Mouse (Mus musculus): ENCODE results near the gene Uhmk1. TPM values are rescaled to one million over a fixed set of nuclear protein-coding genes. Genes with fewer than 3 reads are reported as not detected.
A peak's percentile ranks its signal among the peaks of the same experiment; 100 is the strongest.
"Not testable (repeated sequence)": the region's sequence is repeated elsewhere in the genome, so short reads cannot be mapped to it uniquely, and the experiment has no call there.

The Uhmk1 gene
- polyA plus RNA-seq (2015; fragmentation: Nextera tagmentation; extraction: Ambion mirVana), result 8.3 and 8.7 TPM in 2 replicates

GRCm38 (mm10) chr1:170214757-170215522, at the start of gene Uhmk1:
TSS of gene Uhmk1 (minus strand) at chr1:170215397.
- H3K36me3 ChIP-seq, result peaks cover 20% of the 10 kb centered on the region
- peak within 1 kb of the TSS; percentile 86 for H3K27ac ChIP-seq
- no peaks in the 10 kb centered on the region for H3K9me3 ChIP-seq (replicated peaks)
- peak within 1 kb of the TSS; percentile 85 for H3K4me3 ChIP-seq (replicated peaks)
- under 1% methylated on average over 49 of the region's 70 CpGs for WGBS
- H3K4me2 ChIP-seq, result peak within 1 kb of the TSS; percentile 66
- H3K9ac ChIP-seq, result peak within 1 kb of the TSS; percentile 86
- H3K27me3 ChIP-seq, result 0 out of 2 replicates have a peak, but pooled peaks cover 4% of the 10 kb centered on the region
- peaks cover 9% of the 10 kb centered on the region for H3K4me1 ChIP-seq
- ATAC-seq (replicated peaks; ENCODE audit: low FRiP score), result peak; percentile 99

GRCm38 (mm10) chr1:170255560-170255910, 40.3 kb upstream of the Uhmk1 start:
- Histone ChIP-seq H3K36me3 (no peaks in the 10 kb centered on the region), H3K4me3 (replicated peaks) (peak overlapping the region; percentile 67), H3K4me2 (peak overlapping the region; percentile 71), H3K27me3 (no peaks in the 10 kb centered on the region), H3K4me1 (peaks cover 2% of the 10 kb centered on the region; the same call in 1 of the 2 replicates), H3K9me3 (replicated peaks) (no peaks in the 10 kb centered on the region), H3K9ac (peak overlapping the region; percentile 69), H3K27ac (peak overlapping the region; percentile 60)
- WGBS, result 6% methylated on average over 32 of the region's 32 CpGs
- peak; percentile 95 for ATAC-seq (replicated peaks; ENCODE audit: low FRiP score)

GRCm38 (mm10) chr1:170254893-170255559, 39.8 kb upstream of the Uhmk1 start:
- ATAC-seq (replicated peaks; ENCODE audit: low FRiP score), result peak; percentile 25; the same call in 1 of the 2 replicates
- H3K9me3 ChIP-seq (replicated peaks), result no peaks in the 10 kb centered on the region
- peak overlapping the region; percentile 69 for H3K9ac ChIP-seq
- 34% methylated on average over 30 of the region's 30 CpGs for WGBS
- peak overlapping the region; percentile 67 for H3K4me3 ChIP-seq (replicated peaks)
- 0 out of 2 replicates have a peak, but pooled peaks cover 3% of the 10 kb centered on the region for H3K27me3 ChIP-seq
- H3K4me2 ChIP-seq, result peak overlapping the region; percentile 71
- H3K36me3 ChIP-seq, result no peaks in the 10 kb centered on the region
- H3K4me1 ChIP-seq, result peaks cover 2% of the 10 kb centered on the region; the same call in 1 of the 2 replicates
- H3K27ac ChIP-seq, result peak overlapping the region; percentile 60

- Histone ChIP-seq H3K27ac (no peak overlapping the region), H3K9me3 (replicated peaks) (no peaks in the 10 kb centered on the region), H3K4me1 (no peaks in the 10 kb centered on the region), H3K36me3 (no peaks in the 10 kb centered on the region), H3K4me3 (replicated peaks) (no peak overlapping the region), H3K27me3 (peaks cover 10% of the 10 kb centered on the region; the same call in 1 of the 2 replicates), H3K9ac (no peak overlapping the region), H3K4me2 (no peak overlapping the region)
- 80% methylated on average over 3 of the region's 3 CpGs for WGBS
- no peak for ATAC-seq (replicated peaks; ENCODE audit: low FRiP score)
Measured at GRCm38 (mm10) chr1:170245016-170245415, 29.8 kb upstream of the Uhmk1 start.

GRCm38 (mm10) chr1:170232688-170233087, 17.5 kb upstream of the Uhmk1 start, which contains the start of gene Sh2d1b2:
TSS of gene Sh2d1b2 (plus strand) at chr1:170232749.
- H3K9ac ChIP-seq; H3K27ac ChIP-seq; H3K4me1 ChIP-seq; H3K9me3 ChIP-seq (replicated peaks); H3K4me2 ChIP-seq; H3K4me3 ChIP-seq (replicated peaks); H3K36me3 ChIP-seq; H3K27me3 ChIP-seq; ATAC-seq (replicated peaks; ENCODE audit: low FRiP score): not testable (repeated sequence)
- WGBS, result 63% methylated on average over 6 of the region's 6 CpGs

- Histone ChIP-seq H3K4me2 (no peak overlapping the region), H3K4me1 (no peaks in the 10 kb centered on the region), H3K27ac (no peak overlapping the region), H3K4me3 (replicated peaks) (no peak overlapping the region), H3K9me3 (replicated peaks) (no peaks in the 10 kb centered on the region), H3K36me3 (no peaks in the 10 kb centered on the region), H3K9ac (no peak overlapping the region), H3K27me3 (0 out of 2 replicates have a peak, but pooled peaks cover 4% of the 10 kb centered on the region)
- 90% methylated on average over 2 of the region's 2 CpGs for WGBS
- ATAC-seq (replicated peaks; ENCODE audit: low FRiP score), result no peak
Measured at GRCm38 (mm10) chr1:170223276-170223675, 8.1 kb upstream of the Uhmk1 start.

GRCm38 (mm10) chr1:170220351-170220750, 5.2 kb upstream of the Uhmk1 start:
- no peak overlapping the region for H3K9ac ChIP-seq
- no peaks in the 10 kb centered on the region for H3K9me3 ChIP-seq (replicated peaks)
- H3K4me2 ChIP-seq, result no peak overlapping the region
- H3K27me3 ChIP-seq, result 0 out of 2 replicates have a peak, but pooled peaks cover 7% of the 10 kb centered on the region
- no peaks in the 10 kb centered on the region for H3K36me3 ChIP-seq
- ATAC-seq (replicated peaks; ENCODE audit: low FRiP score), result no peak
- H3K27ac ChIP-seq, result no peak overlapping the region
- H3K4me3 ChIP-seq (replicated peaks), result no peak overlapping the region
- H3K4me1 ChIP-seq, result no peaks in the 10 kb centered on the region

GRCm38 (mm10) chr1:170218091-170218884, 3.1 kb upstream of the Uhmk1 start:
- Histone ChIP-seq H3K9me3 (replicated peaks) (no peaks in the 10 kb centered on the region), H3K4me2 (no peak overlapping the region), H3K36me3 (no peaks in the 10 kb centered on the region), H3K9ac (no peak overlapping the region), H3K4me1 (peaks cover 7% of the 10 kb centered on the region), H3K27ac (no peak overlapping the region), H3K4me3 (replicated peaks) (no peak overlapping the region), H3K27me3 (0 out of 2 replicates have a peak, but pooled peaks cover 7% of the 10 kb centered on the region)
- no peak for ATAC-seq (replicated peaks; ENCODE audit: low FRiP score)
- WGBS, result 82% methylated on average over 6 of the region's 6 CpGs

GRCm38 (mm10) chr1:170215590-170215989, 393 bp upstream of the Uhmk1 start:
- Histone ChIP-seq H3K9ac (no peak overlapping the region), H3K27ac (no peak overlapping the region), H3K4me2 (peak overlapping the region; percentile 66), H3K4me3 (replicated peaks) (peak overlapping the region; percentile 85), H3K9me3 (replicated peaks) (no peaks in the 10 kb centered on the region), H3K4me1 (peaks cover 9% of the 10 kb centered on the region), H3K36me3 (peaks cover 18% of the 10 kb centered on the region), H3K27me3 (0 out of 2 replicates have a peak, but pooled peaks cover 4% of the 10 kb centered on the region)
- 77% methylated on average over 3 of the region's 3 CpGs for WGBS
- no peak for ATAC-seq (replicated peaks; ENCODE audit: low FRiP score)

GRCm38 (mm10) chr1:170214383-170214756, 827 bp downstream of the Uhmk1 start:
- H3K27ac ChIP-seq, result peak overlapping the region; percentile 86; the same call in 1 of the 2 replicates
- H3K27me3 ChIP-seq, result 0 out of 2 replicates have a peak, but pooled peaks cover 4% of the 10 kb centered on the region
- H3K9ac ChIP-seq, result peak overlapping the region; percentile 86
- H3K9me3 ChIP-seq (replicated peaks), result no peaks in the 10 kb centered on the region
- ATAC-seq (replicated peaks; ENCODE audit: low FRiP score), result no peak
- H3K4me1 ChIP-seq, result peaks cover 9% of the 10 kb centered on the region
- WGBS, result 33% methylated on average over 7 of the region's 7 CpGs
- H3K4me3 ChIP-seq (replicated peaks), result peak overlapping the region; percentile 85
- peaks cover 23% of the 10 kb centered on the region for H3K36me3 ChIP-seq
- peak overlapping the region; percentile 66 for H3K4me2 ChIP-seq

- H3K27me3 ChIP-seq, result 0 out of 2 replicates have a peak, but pooled peaks cover 4% of the 10 kb centered on the region
- H3K9me3 ChIP-seq (replicated peaks), result no peaks in the 10 kb centered on the region
- H3K4me3 ChIP-seq (replicated peaks), result no peak overlapping the region; the same call in 1 of the 2 replicates
- 80% methylated on average over 10 of the region's 10 CpGs for WGBS
- no peak overlapping the region for H3K27ac ChIP-seq
- H3K4me1 ChIP-seq, result peaks cover 9% of the 10 kb centered on the region
- H3K36me3 ChIP-seq, result peaks cover 33% of the 10 kb centered on the region
- no peak overlapping the region for H3K4me2 ChIP-seq
- no peak for ATAC-seq (replicated peaks; ENCODE audit: low FRiP score)
- no peak overlapping the region for H3K9ac ChIP-seq
Measured at GRCm38 (mm10) chr1:170213181-170213879, 1.9 kb downstream of the Uhmk1 start.
